Mouse (Mus musculus) adrenal gland, adult 8-10 months (tissue): Measurements from ENCODE around the gene Casp8ap2. TPM values are rescaled to one million over a fixed set of nuclear protein-coding genes. Genes with fewer than 3 reads are reported as not detected.

Source experiments
- DNase-seq: peaks from one replicate; pipeline ENCODE4 v3.0.0; 2022
- total RNA-seq, 4 experiments: library from RNA; stranded (reverse); gene quantifications; 2 replicates each; pipeline ENCODE4 v1.2.4; 2022

The Casp8ap2 gene
- total RNA-seq, 4 experiments from 2014 or later: 6.6 to 9.7 (median 8.5) TPM

GRCm38 (mm10) chr4:32669825-32670224, 54.6 kb downstream of the Casp8ap2 start:
- DNase-seq: no peak

DNA sequence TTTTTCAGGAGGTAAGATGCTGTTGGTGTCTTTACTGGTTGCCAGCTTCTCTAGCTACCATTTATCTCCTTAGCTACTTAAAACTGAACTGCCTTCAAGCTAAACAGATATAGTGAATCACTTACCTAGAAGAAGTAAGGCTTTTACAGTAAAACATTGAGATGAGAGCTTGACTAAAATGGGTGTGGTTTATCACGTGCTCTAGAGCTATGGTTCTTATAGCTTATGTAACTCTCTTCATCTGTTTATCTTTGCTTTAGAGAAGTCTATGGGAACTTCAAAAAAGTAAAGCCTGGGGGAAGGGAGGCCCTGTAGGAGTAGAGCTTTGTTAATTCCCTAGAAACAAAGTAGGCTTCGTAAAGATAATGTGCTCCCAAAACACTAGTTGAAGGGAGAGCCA, 58.8 kb downstream of the Casp8ap2 start:
- DNase-seq: no peak

GRCm38 (mm10) chr4:32677471-32677870, 62.2 kb downstream of the Casp8ap2 start:
- no peak for DNase-seq

DNA sequence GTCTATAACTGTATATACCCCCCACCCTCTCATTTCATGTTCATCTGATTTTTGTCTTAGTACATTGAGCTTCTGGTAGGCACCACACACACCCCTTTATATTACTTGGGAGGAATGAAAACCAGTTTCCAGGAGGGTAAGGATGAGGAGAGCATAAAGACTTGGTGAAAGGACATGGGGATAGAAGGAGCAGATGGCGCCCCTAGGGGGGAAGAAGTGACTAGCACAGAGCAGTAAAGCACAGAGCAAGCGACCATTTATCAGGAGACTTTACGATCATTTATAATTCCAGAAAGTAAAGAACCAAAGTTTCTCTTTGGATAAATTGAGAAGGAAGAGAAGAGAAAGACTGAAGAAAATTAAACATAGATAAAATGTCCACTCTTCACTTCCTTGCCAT, 65.6 kb downstream of the Casp8ap2 start:
- no peak for DNase-seq

- no peak for DNase-seq
Measured at GRCm38 (mm10) chr4:32682471-32682870, 67.2 kb downstream of the Casp8ap2 start.

- no peak for DNase-seq
Measured at GRCm38 (mm10) chr4:32683061-32683582, 67.9 kb downstream of the Casp8ap2 start.

Other genes with a start within 250 kb of the Casp8ap2 start
- not detected for gene Gja10, start 12.7 kb upstream of the Casp8ap2 start, total RNA-seq
- 10 to 100 TPM; 27.0 to 37.2 (median 30.9) TPM for gene Mdn1, start 41.7 kb downstream of the Casp8ap2 start, total RNA-seq
- 10 to 100 TPM; 38.9 to 49.3 (median 46.3) TPM for gene Lyrm2, start 184.8 kb downstream of the Casp8ap2 start, total RNA-seq